Mouse (Mus musculus): ENCODE measurements around the gene Rrbp1. TPM values are rescaled to one million over a fixed set of nuclear protein-coding genes. Genes with fewer than 3 reads are reported as not detected.

Gene Rrbp1
- total RNA-seq, 2 experiments from 2014 or later, result 41.1 to 54.6 TPM

Other genes starting within 250 kb of the Rrbp1 start
- not detected in 2 replicates for gene Bfsp1, start 148.1 kb downstream of the Rrbp1 start, total RNA-seq (2015; ENCODE audit: low replicate concordance)
- gene Bfsp1, start 148.1 kb downstream of the Rrbp1 start, total RNA-seq (2017; ENCODE audit: low replicate concordance), result 0.68 TPM in 1 of 2 replicates, not detected in the other
- gene Dstn, start 95.9 kb downstream of the Rrbp1 start, total RNA-seq (2015; ENCODE audit: low replicate concordance), result 153 and 172 TPM in 2 replicates
- 174 and 176 TPM in 2 replicates for gene Dstn, start 95.9 kb downstream of the Rrbp1 start, total RNA-seq (2017; ENCODE audit: low replicate concordance)
- not detected in 2 replicates for gene Banf2, start 21.8 kb upstream of the Rrbp1 start, total RNA-seq (2015; ENCODE audit: low replicate concordance)
- not detected in 2 replicates for gene Banf2, start 21.8 kb upstream of the Rrbp1 start, total RNA-seq (2017; ENCODE audit: low replicate concordance)